Mouse (Mus musculus) splenic B cell, adult 2 months (primary cell): ENCODE data around the gene Ppia.
"Not testable (repeated sequence)": the region's sequence is repeated elsewhere in the genome, so short reads cannot be mapped to it uniquely, and the experiment has no call there.

Source experiments
- DNase-seq: peaks from one replicate; pipeline ENCODE4 v3.0.0-alpha.2; 2011; ENCODE audit warnings: low read depth, low spot score
- H3K27me3 ChIP-seq: 2 replicates; pipeline ENCODE4 v1.6.1; 2012; ENCODE audit warnings: mild to moderate bottlenecking, low read length, moderate library complexity, mixed read lengths; ENCODE audit not compliant: control insufficient read depth, poor library complexity, insufficient read depth, severe bottlenecking
- H3K36me3 ChIP-seq: 2 replicates; pipeline ENCODE4 v1.6.1; 2012; ENCODE audit warnings: mild to moderate bottlenecking, low read length, moderate library complexity, mixed read lengths; ENCODE audit not compliant: control insufficient read depth, poor library complexity, insufficient read depth, severe bottlenecking

Ppia gene

DNA sequence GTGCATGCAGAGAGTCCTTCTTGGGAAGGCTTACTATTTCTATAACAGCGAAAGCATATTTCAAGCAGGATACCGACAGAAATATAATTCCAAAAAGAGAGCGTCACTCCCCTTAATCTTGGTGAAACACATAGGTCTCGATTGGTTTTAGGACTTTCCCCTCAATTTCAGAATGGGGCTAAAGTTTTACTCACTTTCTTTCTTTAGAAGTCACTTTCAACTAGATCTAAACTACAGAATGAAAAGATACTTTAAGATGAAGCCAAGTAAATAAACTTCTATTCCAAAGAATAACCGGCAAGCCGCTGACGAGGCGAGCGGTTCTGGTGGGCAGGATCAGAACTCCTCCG, 28.5 kb downstream of the Ppia start:
- no peak for DNase-seq
- Histone ChIP-seq H3K27me3 (no peaks in the 10 kb centered on the region), H3K36me3 (no peaks in the 10 kb centered on the region)

DNA sequence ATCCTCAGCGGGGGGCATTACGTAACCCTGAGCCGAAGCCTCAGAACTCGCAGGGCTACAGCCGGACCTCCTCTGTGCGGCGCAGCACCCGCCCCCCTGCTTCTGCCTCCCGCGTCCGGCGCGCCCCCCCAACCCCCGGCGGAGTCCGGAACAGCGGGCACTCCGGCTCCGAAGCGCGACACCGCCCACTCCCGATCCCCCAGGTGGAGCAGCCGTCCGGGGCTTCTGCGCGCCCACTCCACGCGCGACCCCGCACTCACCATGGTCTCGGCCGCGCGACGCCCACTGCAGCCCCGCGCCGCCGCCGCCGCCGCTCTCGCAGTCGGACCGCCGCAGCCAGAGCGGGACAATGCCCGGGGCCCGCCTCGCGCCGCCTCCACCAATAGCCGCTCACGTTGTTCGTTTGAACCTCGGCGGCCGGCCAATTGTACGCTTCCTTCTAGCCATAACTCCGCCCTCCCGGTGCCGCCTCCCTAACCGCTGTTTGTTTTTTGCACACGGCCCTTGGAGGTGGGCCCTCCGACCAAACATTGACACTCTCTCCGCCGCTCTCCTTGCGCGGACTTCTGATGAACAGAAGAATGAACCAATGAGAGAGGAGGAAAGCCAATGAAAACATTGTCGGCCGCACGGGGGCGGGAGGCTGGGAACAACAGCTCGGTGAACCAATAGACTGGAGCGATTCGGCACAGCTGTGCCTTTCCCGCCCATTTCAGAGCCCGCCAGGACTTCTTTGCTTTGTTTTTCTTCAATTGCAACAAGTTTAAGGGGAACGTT, 29.0 kb downstream of the Ppia start, which contains the start of gene H2afv:
TSS of gene H2afv (minus strand) at position 367 of the 777 bp plus-strand sequence.
- H3K27me3 ChIP-seq, result no peaks in the 10 kb centered on the region
- peak; percentile 99 for DNase-seq
- H3K36me3 ChIP-seq, result no peaks in the 10 kb centered on the region

DNA sequence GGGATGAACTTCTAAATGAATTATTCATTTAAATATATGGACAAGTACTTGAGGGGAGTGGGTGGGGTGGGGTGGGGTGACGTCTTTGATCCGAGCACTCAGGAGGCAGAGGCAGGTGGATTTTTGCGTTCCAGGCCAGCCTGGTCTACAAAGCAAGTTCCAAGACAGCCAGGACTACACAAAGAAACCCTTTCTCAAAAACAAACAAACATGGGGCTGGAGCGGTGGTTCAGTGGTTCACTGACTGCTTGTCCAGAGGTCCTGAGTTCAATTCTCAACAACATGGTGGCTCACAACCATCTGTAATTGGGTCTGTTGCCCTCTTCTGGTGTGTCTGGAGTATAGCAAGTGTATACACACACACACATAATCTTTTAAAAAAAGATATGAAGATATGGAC, 30.2 kb downstream of the Ppia start:
- Histone ChIP-seq H3K27me3 (no peaks in the 10 kb centered on the region), H3K36me3 (no peaks in the 10 kb centered on the region)
- no peak for DNase-seq

DNA sequence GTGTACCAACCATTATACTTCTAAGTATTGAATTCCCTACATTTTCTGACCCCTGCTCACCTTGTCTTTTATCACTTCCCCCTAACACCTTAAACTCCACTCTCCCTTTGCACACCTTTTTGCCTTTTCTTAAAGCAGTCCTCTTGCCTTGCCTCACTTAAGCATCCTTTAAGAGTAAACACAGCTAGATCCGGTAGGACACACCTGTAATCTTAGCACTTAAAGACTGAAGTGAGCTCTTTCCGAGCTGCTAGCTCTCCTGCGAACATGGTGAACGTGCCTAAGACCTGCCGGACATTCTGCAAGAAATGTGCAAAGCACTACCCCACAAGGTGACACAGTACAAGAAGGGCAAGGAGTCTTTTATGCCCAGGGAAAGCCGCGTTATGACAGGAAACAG, 30.7 kb downstream of the Ppia start:
- H3K36me3 ChIP-seq, result no peaks in the 10 kb centered on the region
- no peaks in the 10 kb centered on the region for H3K27me3 ChIP-seq
- no peak for DNase-seq

DNA sequence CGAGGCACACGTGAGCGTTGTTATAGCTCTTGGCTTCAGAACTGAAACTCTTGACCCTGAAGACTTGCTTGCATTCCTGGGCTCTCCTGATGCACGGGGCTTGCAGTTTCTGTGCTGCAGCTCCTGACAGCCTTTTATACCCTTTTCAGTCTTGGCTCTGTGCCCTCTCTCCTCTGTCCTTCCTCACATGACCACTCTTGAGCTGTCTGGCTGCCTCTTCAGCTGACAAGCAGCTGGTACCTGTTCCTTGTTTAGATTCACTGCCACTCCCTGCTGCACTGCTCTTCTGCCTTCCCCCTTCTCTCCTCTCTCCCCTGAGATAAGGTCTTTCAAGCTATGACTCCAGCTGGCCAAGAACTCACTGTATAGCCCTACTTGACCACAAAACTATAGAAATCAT, 32.2 kb downstream of the Ppia start:
- Histone ChIP-seq H3K27me3 (no peaks in the 10 kb centered on the region), H3K36me3 (no peaks in the 10 kb centered on the region)
- DNase-seq, result no peak

DNA sequence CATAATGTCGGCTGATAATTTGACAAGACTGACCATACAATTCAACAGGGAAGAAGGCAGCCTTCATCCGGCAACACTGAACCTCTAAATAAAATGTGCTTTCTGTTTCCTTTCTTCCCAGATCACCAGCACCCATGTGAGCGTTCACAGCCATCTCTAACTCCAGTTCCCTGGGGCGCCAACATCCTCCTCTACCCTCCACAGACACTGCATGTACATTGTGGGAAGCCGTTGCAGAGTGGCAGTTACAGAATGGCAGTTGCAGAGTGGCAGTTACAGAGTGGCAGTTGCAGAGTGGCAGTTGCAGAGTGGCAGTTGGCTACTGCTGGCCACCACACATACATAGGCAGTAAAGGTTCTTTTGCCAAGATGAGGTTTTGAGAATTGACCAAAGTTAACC, 32.9 kb downstream of the Ppia start:
- not testable (repeated sequence) for DNase-seq, H3K36me3 ChIP-seq, H3K27me3 ChIP-seq

DNA sequence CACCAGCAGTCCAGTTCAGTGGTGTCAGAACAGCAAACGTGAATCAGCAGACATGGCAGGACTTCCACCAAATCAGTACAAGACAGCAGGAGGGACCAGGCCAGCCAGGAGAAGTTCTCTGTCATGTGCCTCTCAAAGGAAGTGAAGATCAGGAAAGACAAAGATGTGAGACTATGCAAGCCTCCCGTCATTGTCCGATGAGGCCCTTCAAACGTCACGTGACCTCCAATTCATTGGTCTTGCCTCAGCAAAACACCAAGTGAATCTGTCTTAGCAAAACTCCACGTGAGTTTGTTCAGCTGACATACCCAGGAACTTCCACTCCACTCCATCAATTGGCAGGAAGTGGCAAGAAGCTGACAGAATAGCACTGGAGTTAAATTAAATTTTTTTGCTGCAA, 40.8 kb downstream of the Ppia start:
- H3K27me3 ChIP-seq, result no peaks in the 10 kb centered on the region
- DNase-seq, result no peak

DNA sequence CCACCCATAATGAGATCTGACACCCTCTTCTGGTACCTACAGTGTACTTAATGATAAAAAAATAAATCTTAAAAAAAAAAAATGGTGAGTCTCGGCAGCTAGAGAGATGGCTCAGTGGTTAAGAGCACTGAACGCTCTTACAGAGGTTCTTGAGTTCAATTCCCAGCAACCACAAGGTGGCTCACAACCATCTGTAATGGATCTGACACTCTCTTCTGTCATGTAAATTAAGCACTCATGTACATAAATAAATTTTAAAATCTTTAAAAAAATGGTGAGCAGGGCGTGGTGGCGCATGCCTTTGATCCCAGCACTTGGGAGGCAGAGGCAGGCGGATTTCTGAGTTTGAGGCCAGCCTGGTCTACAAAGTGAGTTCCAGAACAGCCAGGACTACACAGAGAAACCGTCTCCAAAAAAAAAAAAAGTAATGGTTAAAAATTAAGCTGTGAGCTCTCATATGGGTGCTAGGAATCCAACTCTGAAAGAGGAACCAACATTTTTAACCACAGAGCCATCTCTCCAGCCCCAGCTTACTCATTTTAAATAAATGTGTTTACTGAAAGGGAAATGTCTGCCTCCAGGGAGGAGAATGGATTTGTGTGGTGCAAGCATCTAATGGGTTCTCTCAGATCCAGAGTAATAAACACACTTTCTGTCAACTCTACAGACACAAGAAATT, 48.1 kb downstream of the Ppia start:
- peak; percentile 41 for DNase-seq
- H3K36me3 ChIP-seq, result peaks cover 3% of the 10 kb centered on the region; the same call in 1 of the 2 replicates
- H3K27me3 ChIP-seq, result no peaks in the 10 kb centered on the region

More for the DNA sequence above, 40.8 kb downstream of the Ppia start:
- H3K36me3 ChIP-seq, result no peaks in the 10 kb centered on the region

DNA sequence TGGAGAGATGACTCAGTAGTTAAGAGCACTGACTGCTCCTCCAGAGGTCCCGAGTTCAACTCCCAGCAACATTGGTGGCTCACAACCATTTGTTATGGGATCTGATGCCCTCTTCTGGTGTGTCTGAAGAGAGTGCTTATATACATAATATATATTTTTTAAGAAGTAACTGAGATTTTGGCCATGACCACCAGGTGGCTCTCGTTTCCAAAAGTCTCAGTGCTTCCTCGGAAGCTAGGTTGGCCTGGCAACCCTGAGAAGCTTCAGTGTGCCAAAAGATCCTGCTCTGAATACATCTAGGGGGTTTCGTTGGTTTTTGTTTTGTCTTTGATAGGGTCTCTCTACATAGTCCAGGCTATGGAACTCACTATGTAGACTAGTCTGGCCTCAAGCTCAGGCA, 49.9 kb downstream of the Ppia start:
- DNase-seq, result peak; percentile 91
- Histone ChIP-seq H3K27me3 (no peaks in the 10 kb centered on the region), H3K36me3 (peaks cover 3% of the 10 kb centered on the region; the same call in 1 of the 2 replicates)

DNA sequence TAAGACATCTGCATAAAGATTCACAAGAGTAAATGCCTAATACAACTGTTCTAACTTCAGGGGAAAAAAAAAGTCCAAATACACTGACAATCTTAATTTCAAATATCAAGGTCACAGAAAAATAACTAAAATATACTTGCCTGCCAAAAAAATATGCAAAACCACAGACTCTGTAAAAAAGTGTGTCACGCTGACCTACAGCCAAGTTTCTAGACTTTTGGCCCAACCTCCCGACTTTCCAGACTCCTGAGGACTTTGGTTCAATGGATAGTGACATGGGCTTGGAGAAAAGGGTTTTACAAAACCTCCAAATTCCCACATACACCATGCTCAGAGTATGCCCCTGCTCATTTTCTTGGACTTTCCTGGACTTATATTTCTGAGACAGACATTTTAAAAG, 53.3 kb downstream of the Ppia start:
- DNase-seq, result no peak
- Histone ChIP-seq H3K27me3 (no peaks in the 10 kb centered on the region), H3K36me3 (peaks cover 4% of the 10 kb centered on the region; the same call in 1 of the 2 replicates)
